ENCODE assay signal across 21 mouse cellular contexts in the genomic region with DNA sequence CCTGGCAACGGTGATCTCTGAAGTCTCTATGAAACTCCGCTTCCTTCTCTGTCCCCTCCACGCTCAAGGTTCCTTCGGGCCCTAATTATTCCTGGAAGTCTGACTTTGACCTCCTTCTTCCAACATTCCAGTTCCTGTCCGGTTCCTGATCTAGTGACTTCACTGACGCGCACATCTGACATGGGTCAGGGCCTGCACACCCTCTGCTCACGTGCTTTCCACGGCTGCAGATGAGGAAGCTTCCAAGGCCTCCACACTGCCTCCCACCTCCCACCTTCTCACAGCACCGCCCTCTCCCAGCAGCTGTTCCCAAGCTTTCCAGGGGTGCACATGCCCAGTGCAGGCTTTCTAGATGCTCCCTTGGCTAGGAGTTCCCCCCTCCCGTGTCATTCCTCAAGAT. TPM values are rescaled to one million over a fixed set of nuclear protein-coding genes. Genes with fewer than 3 reads are reported as not detected.
A peak's percentile ranks its signal among the peaks of the same experiment; 100 is the strongest.
DNase-seq lines count a peak whose midpoint lies in the region; ATAC-seq and TF ChIP-seq lines count a peak whose summit lies in the region.
"Had no signal": no experiment of that assay in that cellular context is flagged by ENCODE, and none has a peak within 500 bp of the region (broad histone marks: within the 10 kb centered on the region; RNA-seq: fewer than 3 reads in every experiment).

No protein-coding gene starts in this region.

- no peak overlapping the region for H3K4me2 ChIP-seq in kidney, embryonic 15.5 days
- no peak overlapping the region for H3K4me2 ChIP-seq in kidney, embryonic 14.5 days (replicated peaks; ENCODE audit: low read depth, low read length)
- H3K4me2 ChIP-seq in lung, postnatal 0 days (replicated peaks; ENCODE audit: low read depth, low read length) = no peak overlapping the region
- H3K4me2 ChIP-seq: embryonic facial prominence, embryonic 15.5 days; heart, embryonic 15.5 days; hindbrain, embryonic 14.5 days had no signal

- no peak for TF ChIP-seq CTCF in lung, postnatal 0 days (IDR thresholded peaks at IDR 0.05)

- H3K4me1 ChIP-seq in kidney, embryonic 15.5 days = no peaks in the 10 kb centered on the region
- no peaks in the 10 kb centered on the region for H3K4me1 ChIP-seq in kidney, embryonic 14.5 days (ENCODE audit: control insufficient read depth, insufficient read depth, low read length)
- H3K4me1 ChIP-seq in lung, postnatal 0 days (ENCODE audit: insufficient read depth, low read depth, low read length) = peaks cover 8% of the 10 kb centered on the region; the same call in 1 of the 2 replicates
- H3K4me1 ChIP-seq in brown adipose tissue, adult 24 weeks (ENCODE audit: control insufficient read depth, insufficient read depth, insufficient read length, low read length) = peaks cover 11% of the 10 kb centered on the region
- H3K4me1 ChIP-seq: embryonic facial prominence, embryonic 15.5 days; forebrain, embryonic 10.5 days; heart, embryonic 15.5 days; hindbrain, embryonic 10.5 days had no signal

- H3K27ac ChIP-seq in kidney, embryonic 15.5 days = no peak overlapping the region
- no peak overlapping the region for H3K27ac ChIP-seq in kidney, embryonic 14.5 days (ENCODE audit: low read depth, low read length)
- H3K27ac ChIP-seq in lung, postnatal 0 days (ENCODE audit: low read length) = no peak overlapping the region
- peak overlapping the region; percentile 3; the same call in 1 of the 2 replicates for H3K27ac ChIP-seq in brown adipose tissue, adult 24 weeks (replicated peaks; ENCODE audit: low read depth, low read length)
- H3K27ac ChIP-seq: embryonic facial prominence, embryonic 15.5 days; forebrain, embryonic 10.5 days; gastrocnemius, adult 2 months; heart, embryonic 15.5 days; hindbrain, embryonic 10.5 days; hindbrain, embryonic 14.5 days had no signal

- DNase-seq in kidney, postnatal 14 days = no peak
- peak; percentile 15 to 46 for DNase-seq in kidney, postnatal 4 days
- no peak for DNase-seq in lung, postnatal 0 days (ENCODE audit: low spot score)
- no peak for DNase-seq in lung, postnatal 14 days
- DNase-seq in embryo, embryonic 9.5 days (ENCODE audit: extremely low spot score) = no peak
- DNase-seq: adrenal gland, adult 8-10 months; cerebellum, adult 18-20 months; cerebellum, adult 9-11 months; gastrocnemius, adult 2 months; gastrocnemius, postnatal 25 days; heart, postnatal 14 days had no signal

- peak; percentile 54; the same call in 1 of the 2 replicates for ATAC-seq in kidney, embryonic 15.5 days (replicated peaks; ENCODE audit: low FRiP score)
- ATAC-seq in kidney, embryonic 14.5 days (ENCODE audit: low FRiP score, low TSS enrichment) = no peak
- peak; percentile 29 for ATAC-seq in lung, postnatal 0 days
- ATAC-seq: forebrain, embryonic 14.5 days had no signal

- 58% methylated on average over 11 of the region's 11 CpGs for WGBS in kidney, embryonic 15.5 days
- 67% methylated on average over 11 of the region's 11 CpGs for WGBS in kidney, embryonic 14.5 days
- WGBS in lung, postnatal 0 days = 47% methylated on average over 11 of the region's 11 CpGs

- no peak overlapping the region for H3K4me3 ChIP-seq in kidney, embryonic 15.5 days (replicated peaks)
- no peak overlapping the region for H3K4me3 ChIP-seq in kidney, embryonic 14.5 days (ENCODE audit: low read length)
- H3K4me3 ChIP-seq in lung, postnatal 0 days (ENCODE audit: low read depth, low read length) = no peak overlapping the region
- no peak overlapping the region for H3K4me3 ChIP-seq in brown adipose tissue, adult 24 weeks (ENCODE audit: insufficient read depth, low read depth, low read length)
- H3K4me3 ChIP-seq: embryonic facial prominence, embryonic 15.5 days; erythroblast, embryonic 14.5 days; forebrain, embryonic 10.5 days; gastrocnemius, adult 2 months; heart, embryonic 15.5 days; hindbrain, embryonic 10.5 days had no signal

- no peak for TF ChIP-seq EP300 in lung, postnatal 0 days (IDR thresholded peaks at IDR 0.05)

- no peak overlapping the region for H3K9ac ChIP-seq in kidney, embryonic 15.5 days
- H3K9ac ChIP-seq in kidney, embryonic 14.5 days (ENCODE audit: low read depth, low read length) = no peak overlapping the region
- no peak overlapping the region for H3K9ac ChIP-seq in lung, postnatal 0 days (replicated peaks; ENCODE audit: low read depth)
- H3K9ac ChIP-seq: embryonic facial prominence, embryonic 15.5 days; heart, embryonic 15.5 days; hindbrain, embryonic 14.5 days had no signal

- no peaks in the 10 kb centered on the region for H3K9me3 ChIP-seq in kidney, embryonic 15.5 days (replicated peaks)
- no peaks in the 10 kb centered on the region for H3K9me3 ChIP-seq in kidney, embryonic 14.5 days (ENCODE audit: control insufficient read depth, low read length)
- H3K9me3 ChIP-seq in lung, postnatal 0 days (ENCODE audit: low read length) = no peaks in the 10 kb centered on the region
- H3K9me3 ChIP-seq: embryonic facial prominence, embryonic 15.5 days; forebrain, embryonic 10.5 days; heart, embryonic 15.5 days; hindbrain, embryonic 10.5 days had no signal

- H3K36me3 ChIP-seq in kidney, embryonic 15.5 days = no peaks in the 10 kb centered on the region
- H3K36me3 ChIP-seq in kidney, embryonic 14.5 days (ENCODE audit: control insufficient read depth, insufficient read depth, low read length) = no peaks in the 10 kb centered on the region
- no peaks in the 10 kb centered on the region for H3K36me3 ChIP-seq in lung, postnatal 0 days (ENCODE audit: insufficient read depth, low read length)
- H3K36me3 ChIP-seq: embryonic facial prominence, embryonic 15.5 days; forebrain, embryonic 10.5 days; heart, embryonic 15.5 days; hindbrain, embryonic 10.5 days had no signal

- H3K27me3 ChIP-seq in kidney, embryonic 15.5 days = no peaks in the 10 kb centered on the region
- H3K27me3 ChIP-seq in kidney, embryonic 14.5 days (ENCODE audit: control insufficient read depth, insufficient read depth, low read length) = no peaks in the 10 kb centered on the region
- H3K27me3 ChIP-seq in lung, postnatal 0 days (replicated peaks; ENCODE audit: insufficient read depth, low read length) = no peaks in the 10 kb centered on the region
- H3K27me3 ChIP-seq: embryonic facial prominence, embryonic 15.5 days; heart, embryonic 15.5 days had no signal

RNA-seq across cellular contexts. Expression of a gene that starts 25.5 kb away (rescaled TPM):
- polyA plus RNA-seq in kidney, embryonic 15.5 days (2015; fragmentation: Nextera tagmentation; extraction: Ambion mirVana) = 93.2 and 99.2 TPM in 2 replicates
- polyA plus RNA-seq in kidney, embryonic 14.5 days (2014; fragmentation: Nextera tagmentation; extraction: Ambion mirVana) = 64.0 and 87.0 TPM in 2 replicates
- polyA plus RNA-seq in lung, postnatal 0 days (2015; fragmentation: Nextera tagmentation; extraction: Ambion mirVana) = 400 and 432 TPM in 2 replicates
- polyA plus RNA-seq in brown adipose tissue, adult 24 weeks (2012; ENCODE audit: insufficient read depth, insufficient read length, missing spikeins) = 36.1 and 37.1 TPM in 2 replicates

Comparison
In these comparisons a context has a peak if more than half of its experiments do, and no peak if none do; other contexts are left out.
1. DNase-seq: peak in kidney, postnatal 4 days (2 of 2); none in kidney, postnatal 14 days (single experiment), lung, postnatal 0 days (single experiment), lung, postnatal 14 days (single experiment) and embryo, embryonic 9.5 days (single experiment).